Mouse (Mus musculus): ENCODE measurements around the gene Mrpl17. TPM values are rescaled to one million over a fixed set of nuclear protein-coding genes. Genes with fewer than 3 reads are reported as not detected.

The Mrpl17 gene
- total RNA-seq (2023): 10 to 100 TPM; 48.6 to 57.9 TPM

DNA sequence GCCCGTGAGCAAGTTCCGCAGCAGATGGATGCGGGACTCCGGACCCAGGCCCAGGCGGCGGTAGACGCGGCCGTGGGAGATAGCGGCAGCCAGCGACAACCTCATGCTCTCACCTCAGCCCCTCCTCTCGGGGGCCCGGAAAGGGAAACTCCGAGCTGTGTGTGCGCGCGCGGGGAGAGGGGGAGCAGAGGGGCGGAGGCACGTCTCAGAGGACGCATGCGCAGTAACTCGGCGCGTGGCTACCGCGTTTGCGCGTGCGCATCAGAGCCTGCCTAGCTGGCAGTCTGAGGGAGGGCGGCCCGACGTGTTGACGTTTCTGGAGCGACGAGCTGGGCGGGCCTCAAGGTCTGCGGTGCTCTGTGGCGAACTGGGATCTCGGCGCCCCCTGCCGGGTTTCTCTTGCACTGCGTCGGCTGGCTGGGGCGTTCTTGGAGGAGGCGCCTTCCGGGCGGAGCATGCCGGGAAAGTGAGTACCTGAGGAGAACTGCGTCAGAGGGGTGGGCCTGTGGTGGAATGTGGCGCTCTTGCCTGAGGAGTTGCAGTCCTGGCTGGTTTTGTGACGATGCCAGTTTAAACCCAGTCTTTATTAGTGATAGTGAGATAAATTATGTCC lies at the start of gene Mrpl17:
Mrpl17 (minus strand) TSS at position 223 of the 613 bp plus-strand sequence.

DNA sequence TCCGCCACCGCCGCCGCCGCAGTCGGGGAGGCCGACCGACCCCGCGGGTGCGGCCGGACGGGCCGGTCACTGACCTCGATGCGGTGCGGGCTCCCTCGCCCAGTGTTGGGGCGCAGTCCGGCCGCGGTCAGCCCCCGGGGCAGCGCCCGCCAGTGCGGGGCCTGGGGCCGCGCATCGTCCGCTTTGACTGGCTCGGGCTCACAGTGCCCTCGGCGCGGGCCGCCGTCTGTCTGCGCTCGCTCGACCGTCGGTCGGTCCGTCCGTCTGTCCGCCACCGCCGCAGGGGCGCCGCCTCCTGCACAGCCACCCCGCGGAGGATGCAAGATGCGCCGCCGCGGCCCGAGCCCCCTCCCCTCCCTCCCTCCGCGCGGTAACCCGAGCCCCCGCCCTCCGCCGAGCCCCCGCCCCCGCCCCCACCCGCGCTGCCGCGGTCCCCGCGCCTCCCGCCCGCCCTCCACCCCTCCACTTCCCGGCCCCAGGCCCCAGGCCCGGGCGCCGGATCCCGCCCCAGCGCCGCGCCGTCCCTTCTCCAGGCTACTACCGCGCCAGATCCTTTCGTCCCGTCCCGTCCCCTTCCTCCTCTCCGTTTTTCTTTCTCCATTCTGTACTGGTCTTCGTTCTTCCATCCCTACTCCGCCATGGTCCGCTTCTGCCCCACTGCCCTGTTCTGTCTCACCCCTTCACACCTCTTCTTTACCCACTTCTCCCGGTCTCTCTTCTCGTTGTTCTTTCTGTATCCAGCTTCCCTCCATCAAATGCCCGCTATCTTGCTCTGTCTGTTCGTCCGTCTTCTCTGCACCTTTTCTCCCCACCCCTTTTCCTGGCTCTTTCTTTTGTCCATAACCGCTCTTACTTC lies 23.4 kb downstream of the Mrpl17 start, which contains the start of gene Dchs1:
Dchs1 (minus strand) TSS at position 370 of the 856 bp plus-strand sequence.

Other genes starting within 250 kb of the Mrpl17 start
- 1 to 10 TPM; 3.2 to 3.6 TPM for gene Apbb1, start 229.4 kb downstream of the Mrpl17 start, total RNA-seq (2023)
- gene Hpx, start 211.0 kb downstream of the Mrpl17 start, total RNA-seq (2023): not detected
- 10 to 100 TPM; 62.3 to 68.9 TPM for gene Trim3, start 177.5 kb downstream of the Mrpl17 start, total RNA-seq (2023)
- 100 to 1,000 TPM; 102 to 110 TPM for gene Timm10b, start 171.0 kb downstream of the Mrpl17 start, total RNA-seq (2023)
- gene Arfip2, start 170.7 kb downstream of the Mrpl17 start, total RNA-seq (2023): 10 to 100 TPM; 26.1 to 31.4 TPM
- gene Gm45799, start 170.5 kb downstream of the Mrpl17 start, total RNA-seq (2023): 10 to 100 TPM; 17.0 to 21.6 TPM
- 1 to 10 TPM; 3.1 to 9.1 TPM for gene Dnhd1, start 160.3 kb downstream of the Mrpl17 start, total RNA-seq (2023)
- 100 to 1,000 TPM; 134 to 154 TPM for gene Ilk, start 74.5 kb downstream of the Mrpl17 start, total RNA-seq (2023)
- 10 to 100 TPM; 13.5 to 15.6 TPM for gene Rrp8, start 73.7 kb downstream of the Mrpl17 start, total RNA-seq (2023)
- 100 to 1,000 TPM; 179 to 208 TPM for gene Taf10, start 66.7 kb downstream of the Mrpl17 start, total RNA-seq (2023)
- 100 to 1,000 TPM in 1 of 2 experiments, 10 to 100 TPM in 1; 83.7 to 102 TPM for gene Tpp1, start 58.9 kb downstream of the Mrpl17 start, total RNA-seq (2023)
- under 1 TPM; 0.66 to 0.73 TPM for gene Dchs1, start 23.4 kb downstream of the Mrpl17 start, total RNA-seq (2023)
- gene Gm4070, start 142.9 kb upstream of the Mrpl17 start, total RNA-seq (2023): 100 to 1,000 TPM; 109 to 130 TPM